Mouse (Mus musculus): Measurements from ENCODE around the gene Pdpk1.

GRCm38 (mm10) chr17:24150824-24151223 lies at the start of gene Pdpk1:
- TF ChIP-seq CTCF (IDR thresholded peaks at IDR 0.05; ENCODE audit: borderline replicate concordance, insufficient read depth, low read length), result no peak
- no peak for TF ChIP-seq POLR2A (IDR thresholded peaks at IDR 0.05; ENCODE audit: low read depth, low read length)
